Mouse (Mus musculus): Measurements from ENCODE around the gene Nup210l.

Nup210l gene

DNA sequence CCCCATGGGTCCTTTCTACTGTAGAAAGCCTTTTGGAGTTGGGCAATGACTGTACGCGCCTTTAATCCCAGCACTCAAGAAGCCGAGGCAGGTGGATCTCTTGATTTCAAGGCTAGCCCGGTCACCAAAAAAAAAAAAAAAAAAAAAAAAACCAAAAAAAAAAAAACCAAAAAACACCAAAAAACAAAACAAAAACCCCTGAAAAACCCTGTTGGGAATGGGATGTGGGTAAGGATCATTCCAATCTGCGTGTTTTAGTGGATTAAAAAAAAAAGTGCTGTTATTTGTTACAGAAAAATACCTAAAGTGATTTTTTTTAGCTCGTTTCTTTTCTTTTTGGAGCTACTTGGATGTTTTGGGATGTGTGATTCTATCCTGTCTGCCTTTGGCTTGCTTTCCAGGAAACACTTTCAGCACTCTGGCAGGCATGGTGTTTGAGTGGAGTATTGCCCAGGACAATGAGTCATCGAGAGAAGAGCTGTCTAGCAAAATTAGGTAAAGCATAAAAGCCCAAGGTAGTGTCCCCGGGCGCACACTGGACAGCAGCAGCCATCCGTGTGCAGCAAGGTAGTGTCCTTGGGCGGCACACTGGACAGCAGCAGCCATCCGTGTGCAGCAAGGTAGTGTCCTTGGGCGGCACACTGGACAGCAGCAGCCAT, 14.3 kb downstream of the Nup210l start:
- ChIA-PET POLR2A (interaction anchor here in 3 of 4 experiments (0.5 to 1.5 kb wide), 15 partner anchors 14 to 873 kb away, joined by 3 to 5 read pairs (median 3); partner anchors contain the start of genes Rab13 (in 1 of the 3) and Rps27 (in 1 of the 3)), CTCF (interaction anchor here in 2 of 4 experiments (0.7 to 1.7 kb wide), 3 partner anchors 19 to 406 kb away, joined by 3 to 7 read pairs (median 3); no protein-coding TSS in a partner anchor)

DNA sequence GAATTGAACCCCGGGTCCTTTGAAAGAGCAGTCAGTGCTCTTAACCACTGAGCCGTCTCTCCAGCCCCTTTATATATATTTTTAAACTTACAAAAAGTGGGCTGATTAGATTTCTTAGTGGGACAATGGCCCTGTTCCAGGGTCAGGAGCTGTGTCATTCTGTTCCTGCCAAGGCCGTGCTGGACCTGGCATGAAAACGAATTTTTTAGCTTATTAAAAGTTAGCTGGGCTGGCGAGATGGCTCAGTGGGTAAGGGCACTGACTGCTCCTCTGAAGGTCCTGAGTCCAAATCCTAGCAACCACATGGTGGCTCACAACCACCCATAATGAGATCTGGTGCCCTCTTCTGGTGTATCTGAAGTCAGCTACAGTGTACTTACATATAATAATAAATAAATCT, 18.1 kb downstream of the Nup210l start:
- POLR2A ChIA-PET: interaction anchor here in 1 of 4 experiments (0.6 to 1.7 kb wide), 11 partner anchors 11 to 213 kb away, joined by 3 to 11 read pairs (median 3); no protein-coding TSS in a partner anchor
- CTCF ChIA-PET: interaction anchor here (0.6 to 3.4 kb wide), 10 partner anchors 13 to 393 kb away, joined by 3 to 13 read pairs (median 4); no protein-coding TSS in a partner anchor

DNA sequence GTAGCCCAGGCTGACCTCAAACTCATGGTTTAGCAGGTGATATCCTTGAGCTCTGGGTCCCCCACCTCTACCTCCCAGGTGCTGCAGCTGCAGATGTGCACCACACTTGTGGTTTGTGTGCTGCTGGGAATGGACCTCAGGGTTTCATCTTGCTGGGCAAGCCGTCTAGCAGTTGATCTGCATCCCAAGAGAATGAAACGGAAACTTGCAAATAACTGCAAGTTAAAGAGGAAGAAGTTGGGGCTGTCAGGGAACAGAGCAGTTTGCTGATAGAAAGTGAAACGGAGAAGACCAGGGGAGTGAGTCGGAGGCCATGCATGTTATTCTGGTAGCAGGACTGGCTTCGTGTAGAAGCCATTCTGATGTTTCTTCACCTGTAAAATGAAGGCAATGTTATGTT, 21.8 kb downstream of the Nup210l start:
- CTCF ChIA-PET: interaction anchor here in 1 of 4 experiments (0.6 to 1.7 kb wide), 2 partner anchors 11 to 12 kb away, joined by 3 to 7 read pairs; no protein-coding TSS in a partner anchor
- POLR2A ChIA-PET: interaction anchor here in 1 of 4 experiments (0.6 to 1.7 kb wide), 4 partner anchors 11 to 319 kb away, joined by 3 to 6 read pairs (median 3); no protein-coding TSS in a partner anchor

DNA sequence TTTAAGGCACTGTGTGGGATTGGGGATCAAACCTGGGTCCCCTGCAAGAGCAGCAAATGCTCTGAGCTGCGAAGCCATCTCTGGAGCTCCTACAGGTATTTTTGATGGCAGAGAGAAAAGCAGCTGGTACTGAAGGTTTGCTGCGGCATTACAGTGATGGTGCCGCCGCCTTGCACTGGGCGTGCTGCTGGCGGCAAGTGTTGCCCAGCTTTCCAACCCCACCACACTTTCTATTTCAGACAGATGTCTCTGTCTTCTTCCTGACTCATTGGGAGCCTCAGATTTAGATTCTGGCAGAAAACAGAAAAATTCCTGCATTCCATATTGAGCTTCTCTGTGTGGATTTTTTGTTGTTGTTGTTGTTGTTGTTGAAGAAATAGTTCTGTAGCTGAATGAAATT, 23.9 kb downstream of the Nup210l start:
- ChIA-PET POLR2A (interaction anchor here in 2 of 4 experiments (0.6 to 1.2 kb wide), 5 partner anchors 8 to 1540 kb away, joined by 3 to 5 read pairs (median 4); no protein-coding TSS in a partner anchor), CTCF (interaction anchor here in 2 of 4 experiments (0.8 to 0.9 kb wide), 2 partner anchors 9 to 120 kb away, joined by 3 to 4 read pairs; partner anchors contain the start of gene Slc39a1 (in 1 of the 2))

DNA sequence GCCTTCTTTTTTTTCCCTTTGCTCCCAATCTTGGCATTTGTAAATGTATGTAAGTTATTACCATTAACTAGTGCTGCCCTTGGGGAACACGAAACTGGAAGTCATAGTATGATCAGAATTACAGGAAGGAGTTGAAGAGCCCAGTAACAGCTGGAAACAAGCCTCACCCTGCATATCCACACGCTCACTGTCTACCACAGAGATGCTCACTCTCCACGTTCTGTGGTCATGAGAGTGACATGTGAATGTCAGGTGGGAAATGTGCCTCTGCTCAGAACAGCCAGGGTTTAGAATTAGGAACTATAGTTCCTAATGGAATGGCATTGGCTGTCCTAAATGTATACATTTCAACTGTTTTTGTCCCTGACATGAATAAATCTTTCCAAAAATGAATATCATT, 28.8 kb downstream of the Nup210l start:
- POLR2A ChIA-PET: interaction anchor here in 2 of 4 experiments (0.9 to 1.9 kb wide), 11 partner anchors 11 to 81 kb away, joined by 3 to 6 read pairs (median 4); partner anchors contain the start of genes Rab13 (in 1 of the 2) and Rps27 (in 1 of the 2)

DNA sequence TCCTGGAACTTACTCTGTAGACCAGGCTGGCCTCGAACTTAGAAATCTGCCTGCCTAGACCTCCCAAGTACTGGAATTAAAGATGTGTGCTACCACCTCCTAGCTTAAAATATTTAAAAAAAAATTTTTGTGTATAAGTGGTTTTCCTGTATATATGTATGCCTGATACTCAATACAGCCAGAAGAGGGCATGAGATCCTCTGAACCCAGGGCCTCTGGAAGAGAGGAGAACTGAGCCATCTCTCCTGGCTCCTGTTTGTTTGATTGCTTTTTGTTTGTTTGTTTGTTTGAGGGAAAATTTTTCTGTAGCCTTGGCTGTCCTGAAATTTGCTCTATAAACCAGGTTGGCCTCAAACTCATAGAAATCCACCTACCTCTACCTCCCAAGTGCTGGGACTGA, 29.4 kb downstream of the Nup210l start:
- ChIA-PET CTCF (interaction anchor here in 2 of 4 experiments (0.6 to 1.0 kb wide), 2 partner anchors 30 to 71 kb away, joined by 3 to 4 read pairs; no protein-coding TSS in a partner anchor), POLR2A (interaction anchor here in 1 of 4 experiments (0.9 to 1.9 kb wide), 9 partner anchors 11 to 80 kb away, joined by 3 to 6 read pairs (median 4); partner anchors contain the start of genes Rab13 and Rps27)

More for the DNA sequence above, 28.8 kb downstream of the Nup210l start:
- CTCF ChIA-PET: no interaction called here

DNA sequence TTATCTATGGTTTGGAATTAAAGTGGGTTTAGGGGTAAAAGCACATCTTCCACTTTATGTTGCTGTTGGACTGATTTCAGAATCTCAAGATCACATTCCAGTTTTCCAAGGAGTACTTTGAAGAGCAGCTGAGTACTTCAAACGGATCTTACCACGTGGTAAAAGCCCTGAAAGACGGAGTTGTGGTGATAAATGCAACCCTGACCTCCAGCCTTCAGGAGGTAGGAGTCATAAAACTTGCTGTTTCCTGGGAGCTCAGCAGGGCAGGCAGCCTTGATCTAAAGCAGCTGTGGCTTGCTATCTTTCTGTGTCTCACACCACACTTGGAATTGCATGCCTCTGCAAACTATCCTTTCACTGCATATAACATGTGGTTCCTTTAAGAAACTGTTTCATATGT, 30.6 kb downstream of the Nup210l start:
- CTCF ChIA-PET: interaction anchor here in 3 of 4 experiments (0.5 to 3.5 kb wide), 5 partner anchors 12 to 1033 kb away, joined by 3 to 13 read pairs (median 3); partner anchors contain the start of gene Fdps (in 1 of the 3)
- POLR2A ChIA-PET: interaction anchor here in 2 of 4 experiments (0.5 to 3.6 kb wide), 16 partner anchors 9 to 1016 kb away, joined by 3 to 15 read pairs (median 4); partner anchors contain the start of genes Rab13 (in 1 of the 2) and Rps27 (in 1 of the 2)

DNA sequence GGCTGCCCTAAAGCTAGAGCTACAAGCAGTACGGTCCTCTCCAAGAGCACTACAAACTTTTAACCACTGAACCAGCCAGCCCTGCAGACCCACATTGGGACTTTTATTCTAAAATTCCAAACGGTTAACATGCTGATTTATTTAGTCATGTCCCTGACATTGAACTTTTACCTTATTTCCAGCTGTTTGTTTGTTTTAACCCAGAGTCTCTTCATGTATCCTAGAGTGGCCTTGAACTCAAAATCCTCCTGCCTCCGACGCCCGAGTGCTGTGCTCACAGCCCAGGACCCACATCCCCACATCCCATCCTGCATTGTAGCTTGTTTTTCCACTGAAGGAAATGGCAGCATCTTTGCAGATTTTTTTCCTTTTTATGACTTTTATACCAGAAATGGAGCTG, 31.1 kb downstream of the Nup210l start:
- POLR2A ChIA-PET: interaction anchor here in 2 of 4 experiments (0.5 to 3.6 kb wide), 17 partner anchors 9 to 1016 kb away, joined by 3 to 15 read pairs (median 4); partner anchors contain the start of gene Slc39a1 (in 1 of the 2)
- CTCF ChIA-PET: interaction anchor here in 3 of 4 experiments (0.9 to 3.5 kb wide), 9 partner anchors 8 to 89 kb away, joined by 3 to 13 read pairs (median 4); no protein-coding TSS in a partner anchor

DNA sequence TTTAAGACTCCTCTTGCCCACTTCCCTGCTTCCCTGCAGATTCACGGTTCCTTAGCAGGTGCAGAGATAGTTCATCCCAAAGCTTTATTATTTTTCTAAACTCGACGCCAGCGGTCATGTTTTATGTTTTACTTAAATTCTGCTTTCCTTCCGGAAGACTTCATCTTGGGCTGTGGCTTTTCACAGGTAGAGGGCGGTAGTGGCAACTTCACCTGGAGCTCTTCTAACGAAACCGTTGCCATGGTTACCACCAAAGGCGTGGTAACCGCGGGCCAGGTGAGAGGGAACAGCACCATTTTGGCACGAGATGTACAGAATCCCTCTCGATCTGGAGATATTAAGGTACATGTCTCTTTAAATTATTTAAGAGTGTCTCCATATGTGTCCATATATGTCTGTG, 32.7 kb downstream of the Nup210l start:
- ChIA-PET POLR2A (interaction anchor here in 3 of 4 experiments (0.5 to 3.6 kb wide), 27 partner anchors 9 to 376 kb away, joined by 3 to 15 read pairs (median 4); partner anchors contain the start of genes Rab13 (in 2 of the 3), Rps27 (in 2 of the 3), Slc39a1 (in 2 of the 3) and Hax1 (in 1 of the 3)), CTCF (interaction anchor here (0.6 to 3.5 kb wide), 33 partner anchors 9 to 573 kb away, joined by 3 to 13 read pairs (median 4); no protein-coding TSS in a partner anchor)

DNA sequence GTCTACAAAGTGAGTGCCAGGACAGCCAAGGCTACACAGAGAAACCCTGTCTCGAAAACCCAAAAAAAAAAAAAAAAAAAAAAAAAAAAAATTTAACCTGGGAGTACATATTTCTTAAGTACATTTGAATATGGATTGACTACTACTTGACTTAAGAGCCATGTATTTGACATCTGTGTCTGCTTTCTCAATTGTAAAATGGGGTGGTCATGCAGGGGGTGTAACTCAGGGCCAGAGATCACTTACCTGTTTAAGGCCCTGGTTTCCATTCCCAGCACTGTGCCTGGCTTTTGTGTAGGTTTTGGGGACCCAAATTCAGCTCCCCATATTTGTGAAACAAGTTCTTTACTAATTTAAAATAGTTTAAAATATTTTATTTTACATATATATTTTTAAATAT, 33.7 kb downstream of the Nup210l start:
- ChIA-PET CTCF (interaction anchor here in 2 of 4 experiments (0.7 to 2.2 kb wide), 10 partner anchors 10 to 236 kb away, joined by 3 to 10 read pairs (median 4); no protein-coding TSS in a partner anchor), POLR2A (interaction anchor here in 2 of 4 experiments (1.0 to 3.6 kb wide), 7 partner anchors 9 to 74 kb away, joined by 3 to 13 read pairs (median 4); no protein-coding TSS in a partner anchor)

DNA sequence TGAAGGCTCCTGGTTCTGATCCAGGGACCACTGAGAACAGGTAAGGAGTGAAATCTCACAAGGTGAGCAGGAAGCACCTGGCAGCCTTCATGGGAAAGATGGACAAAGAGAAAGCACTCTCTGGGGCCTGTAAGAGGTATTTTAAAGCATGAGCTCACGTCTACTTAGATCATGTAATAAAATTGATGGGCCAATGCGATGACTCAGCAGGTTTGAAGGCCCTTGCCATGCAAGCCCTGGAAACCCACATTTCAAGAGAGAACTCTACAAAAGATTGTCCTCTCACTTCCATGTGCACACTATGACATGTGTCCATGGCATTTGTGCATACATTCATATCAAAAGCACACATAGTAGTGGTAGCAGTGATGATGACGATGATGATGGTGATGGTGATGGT, 36.0 kb downstream of the Nup210l start:
- POLR2A ChIA-PET: interaction anchor here in 2 of 4 experiments (0.8 to 1.4 kb wide), 3 partner anchors 20 to 72 kb away, joined by 3 to 7 read pairs (median 3); no protein-coding TSS in a partner anchor
- CTCF ChIA-PET: interaction anchor here in 1 of 4 experiments (0.6 kb wide), 1 partner anchor 138 kb away, joined by 8 read pairs; no protein-coding TSS in a partner anchor

DNA sequence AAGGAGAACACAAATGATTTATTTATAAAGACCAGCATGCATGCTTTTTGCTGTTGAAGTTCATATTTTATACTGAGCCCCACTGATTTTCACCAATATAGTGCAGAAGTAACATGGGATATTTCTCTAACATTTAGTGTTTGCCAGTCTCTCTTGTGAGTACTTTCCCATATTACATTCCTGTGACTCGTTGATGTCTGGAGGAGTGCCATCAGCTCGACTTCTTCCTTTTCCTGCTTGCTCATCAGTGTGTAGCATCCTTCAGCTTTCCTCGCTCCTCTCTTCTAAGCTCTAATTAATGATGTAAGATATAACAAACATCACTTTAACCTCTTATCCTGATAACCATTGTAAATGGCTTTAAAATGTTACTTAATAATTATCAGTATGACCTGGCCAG, 41.5 kb downstream of the Nup210l start:
- CTCF ChIA-PET: interaction anchor here in 2 of 4 experiments (1.3 to 2.1 kb wide), 3 partner anchors 9 to 16 kb away, joined by 4 to 7 read pairs (median 4); no protein-coding TSS in a partner anchor

DNA sequence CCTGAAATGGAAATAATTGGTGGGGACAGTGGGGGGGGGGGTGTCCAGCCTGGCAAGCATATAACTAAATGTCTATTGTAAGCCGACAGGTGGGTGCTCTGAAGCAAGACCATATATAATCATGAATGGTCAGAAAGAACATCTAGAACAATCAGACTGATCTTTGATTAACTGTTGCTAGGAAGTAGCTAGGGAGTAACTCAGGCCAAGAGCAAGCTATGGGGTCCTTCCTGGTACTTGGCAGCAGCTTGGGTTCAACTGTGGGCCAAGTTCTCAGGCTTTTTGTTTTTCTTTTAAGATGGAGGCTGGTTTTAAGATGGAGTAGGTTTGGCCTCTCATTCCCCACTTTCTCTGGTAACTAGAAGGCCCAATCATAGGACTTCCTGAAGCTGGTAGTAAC, 42.7 kb downstream of the Nup210l start:
- ChIA-PET CTCF (interaction anchor here in 2 of 4 experiments (0.5 to 2.1 kb wide), 4 partner anchors 10 to 199 kb away, joined by 4 to 7 read pairs (median 4); no protein-coding TSS in a partner anchor), POLR2A (interaction anchor here in 2 of 4 experiments (0.6 to 3.4 kb wide), 16 partner anchors 9 to 384 kb away, joined by 3 to 13 read pairs (median 4); partner anchors contain the start of genes Rab13 (in 1 of the 2) and Rps27 (in 1 of the 2))

More for the DNA sequence above, 41.5 kb downstream of the Nup210l start:
- POLR2A ChIA-PET: interaction anchor here in 3 of 4 experiments (0.6 to 3.4 kb wide), 9 partner anchors 10 to 70 kb away, joined by 3 to 13 read pairs (median 6); no protein-coding TSS in a partner anchor

DNA sequence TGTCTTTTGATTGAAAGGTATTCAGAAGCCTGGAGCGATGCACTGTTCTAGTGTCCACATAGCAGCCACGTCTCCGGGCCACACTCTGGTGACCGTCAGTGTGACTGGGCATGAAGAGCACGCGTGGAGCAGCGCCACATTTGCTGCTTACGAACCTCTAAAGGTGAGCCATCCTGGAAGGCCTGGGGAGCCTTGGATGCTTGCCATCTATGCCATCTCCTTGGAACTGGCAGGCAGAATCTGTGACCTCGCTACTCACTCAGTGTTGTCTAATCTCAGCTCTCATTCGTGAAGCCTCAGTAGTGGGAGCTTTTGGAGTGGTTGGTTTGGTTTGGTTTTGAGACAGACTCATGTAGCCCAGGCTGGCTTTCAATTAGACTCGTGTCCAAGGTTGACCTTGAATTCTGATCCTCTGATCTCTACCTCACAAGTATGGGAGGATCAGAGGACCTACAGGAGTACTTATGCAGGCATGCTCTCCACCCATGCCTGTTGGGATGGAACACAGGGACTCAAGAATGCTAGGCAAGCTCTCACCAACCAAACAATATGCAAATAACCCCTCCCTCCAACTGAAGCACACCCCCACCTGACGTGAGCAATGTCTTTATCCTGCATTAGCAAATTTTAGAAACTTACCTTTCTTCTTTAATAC, 47.3 kb downstream of the Nup210l start:
- POLR2A ChIA-PET: interaction anchor here in 3 of 4 experiments (0.6 to 2.1 kb wide), 15 partner anchors 9 to 1578 kb away, joined by 3 to 6 read pairs (median 3); partner anchors contain the start of gene Hax1 (in 1 of the 3)
- CTCF ChIA-PET: interaction anchor here in 3 of 4 experiments (0.5 to 1.2 kb wide), 3 partner anchors 10 to 26 kb away, joined by 3 to 15 read pairs (median 6); no protein-coding TSS in a partner anchor

DNA sequence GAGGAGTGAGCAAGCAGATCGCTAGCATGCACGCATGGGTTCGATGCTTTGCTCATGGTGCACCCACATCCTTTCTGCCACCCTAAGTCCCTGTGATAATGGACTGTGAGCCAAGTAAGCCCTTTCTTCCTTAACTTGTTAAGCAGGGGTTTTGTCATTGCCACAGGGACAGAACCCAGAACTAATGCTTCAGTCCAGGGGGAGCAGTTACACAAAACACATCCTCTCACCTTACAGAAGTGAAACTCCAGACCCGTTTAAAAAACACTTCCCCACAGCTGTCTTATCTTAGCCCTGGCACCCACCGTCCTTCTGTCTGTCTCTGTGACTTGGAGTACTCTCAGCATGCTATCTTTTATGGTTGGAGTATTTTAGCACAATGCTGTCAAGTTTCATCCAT, 52.1 kb downstream of the Nup210l start:
- CTCF ChIA-PET: interaction anchor here in 1 of 4 experiments (0.6 to 1.1 kb wide), 2 partner anchors 19 to 42 kb away, joined by 3 read pairs; no protein-coding TSS in a partner anchor
- POLR2A ChIA-PET: interaction anchor here in 3 of 4 experiments (0.6 to 2.6 kb wide), 3 partner anchors 11 to 218 kb away, joined by 3 to 8 read pairs (median 8); no protein-coding TSS in a partner anchor

DNA sequence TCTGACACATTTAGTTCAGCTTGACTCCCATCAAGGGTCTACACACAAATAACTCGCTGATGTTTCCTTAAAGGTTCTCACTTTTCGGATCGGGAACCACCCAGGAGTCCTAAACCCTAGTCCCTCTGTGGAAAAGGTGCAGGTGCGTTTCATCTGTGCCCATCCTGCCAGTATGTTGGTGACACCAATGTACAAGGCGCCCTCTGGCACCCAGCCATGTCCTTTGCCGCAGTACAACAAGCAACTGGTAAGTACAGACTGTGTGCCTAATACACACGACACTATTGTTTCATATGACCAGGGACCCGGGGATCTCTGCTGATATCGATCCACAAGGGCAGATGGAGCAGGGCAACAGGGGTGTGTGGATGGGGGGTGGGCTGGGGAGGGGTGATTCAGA, 55.8 kb downstream of the Nup210l start:
- ChIA-PET POLR2A (interaction anchor here in 1 of 4 experiments (1.3 kb wide), 1 partner anchor 80 kb away, joined by 4 read pairs; no protein-coding TSS in a partner anchor), CTCF (no interaction called here)

DNA sequence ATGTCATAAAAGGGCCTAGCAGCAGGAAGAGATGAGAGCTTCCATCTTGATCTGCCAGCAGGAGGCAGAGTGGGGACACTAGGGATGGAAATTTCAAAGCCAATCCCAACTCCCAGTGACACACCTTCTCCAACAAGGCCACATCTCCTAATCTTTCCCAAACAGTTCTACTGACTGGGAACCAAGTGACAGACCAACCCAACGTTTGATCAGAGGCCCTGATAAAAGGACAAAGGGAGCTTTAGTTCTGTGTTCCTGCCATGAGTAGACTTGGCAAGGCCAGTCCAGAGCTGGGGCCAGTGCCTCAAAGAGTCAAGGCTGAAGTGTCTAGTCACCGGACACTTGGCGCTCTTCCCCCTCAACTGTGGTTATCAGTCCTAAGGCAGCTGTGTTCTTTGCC, 57.6 kb downstream of the Nup210l start:
- CTCF ChIA-PET: interaction anchor here (0.6 to 1.8 kb wide), 13 partner anchors 10 to 306 kb away, joined by 3 to 8 read pairs (median 4); no protein-coding TSS in a partner anchor

More for the DNA sequence above, 57.6 kb downstream of the Nup210l start:
- POLR2A ChIA-PET: interaction anchor here (0.6 to 2.4 kb wide), 20 partner anchors 9 to 258 kb away, joined by 3 to 13 read pairs (median 5); partner anchors contain the start of genes Rab13 (in 2 of the 4), Rps27 (in 2 of the 4), Slc39a1 (in 2 of the 4) and Il6ra (in 1 of the 4)
